Mouse (Mus musculus) kidney, postnatal 4 days (tissue): Measurements from ENCODE around the gene Caprin1.
A peak's percentile ranks its signal among the peaks of the same experiment; 100 is the strongest.

Source experiments
- DNase-seq, 2 experiments: peaks; one replicate each; pipeline ENCODE4 v3.0.0; 2021; ENCODE audit warnings: mixed read lengths in 2 of 2

Gene Caprin1

DNA sequence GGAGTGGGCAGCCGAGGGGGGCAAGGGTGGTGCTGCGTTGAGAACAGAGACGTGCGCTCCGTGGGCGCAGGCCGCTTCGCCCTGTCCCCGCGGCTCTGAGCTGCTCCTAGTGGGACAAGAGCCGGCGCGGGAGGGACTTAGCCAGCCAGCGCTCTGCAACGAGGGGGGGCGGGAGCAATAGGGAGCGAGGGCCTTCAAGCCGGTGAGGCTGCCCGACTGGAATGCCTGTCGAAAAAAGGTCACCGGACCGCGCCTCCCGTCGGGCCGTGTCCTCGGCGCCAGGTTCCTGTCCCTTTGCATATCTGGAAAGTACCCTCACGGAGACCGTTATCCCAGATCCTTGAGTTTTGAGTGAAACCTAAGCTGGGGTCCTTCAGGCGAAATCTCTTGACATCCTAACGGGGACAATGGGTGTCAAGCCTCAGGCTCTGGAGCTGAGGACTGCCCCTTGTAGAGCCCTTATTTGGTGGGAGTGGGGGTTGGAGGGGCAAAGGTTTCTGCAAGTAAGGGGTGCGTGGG is at the start of gene Caprin1:
Gene Caprin1 (minus strand): TSS at position 159 of the 519 bp plus-strand sequence.
- peak; percentile 94 to 97 for DNase-seq

DNA sequence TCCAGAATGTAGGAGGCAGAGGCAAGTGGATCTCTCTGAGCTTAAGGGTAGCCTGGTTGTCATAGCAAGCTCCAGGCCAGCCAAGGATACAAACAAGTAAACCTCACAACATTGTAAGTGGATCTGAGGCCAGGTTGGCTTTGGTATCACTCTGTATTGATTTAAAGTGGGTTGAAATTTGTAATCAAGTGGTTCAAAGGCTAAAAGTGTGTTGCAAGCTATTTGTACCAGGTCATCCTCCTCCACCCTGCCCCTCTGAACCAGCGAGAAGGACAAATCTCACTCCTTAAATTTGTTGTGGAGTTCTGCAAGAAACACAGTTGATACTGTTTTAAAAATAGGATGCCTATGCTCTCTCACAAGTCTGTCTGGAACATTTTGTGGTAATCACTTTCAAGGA is 49.4 kb upstream of the Caprin1 start:
- no peak for DNase-seq

GRCm38 (mm10) chr2:103846271-103846670 is 48.8 kb upstream of the Caprin1 start:
- no peak for DNase-seq

DNA sequence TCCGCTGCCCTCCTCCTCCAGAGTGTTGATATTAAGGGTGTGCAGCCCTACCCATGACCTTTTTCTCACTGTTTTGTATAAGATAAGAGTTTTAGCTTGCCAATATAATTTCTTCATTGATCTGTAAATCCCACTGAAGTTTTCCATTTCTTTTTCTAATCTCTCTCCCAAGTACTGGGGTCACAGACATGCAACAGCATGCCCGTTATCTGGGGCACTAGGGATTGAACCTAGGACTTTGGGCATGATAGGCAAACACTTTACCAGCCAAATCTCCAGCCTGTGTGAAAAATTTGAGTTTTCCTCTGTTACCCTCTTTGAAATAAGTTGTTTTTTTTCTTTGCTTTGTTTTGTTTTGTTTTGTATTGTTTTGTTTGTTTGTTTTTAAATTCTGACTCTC is 46.6 kb upstream of the Caprin1 start:
- DNase-seq: no peak

GRCm38 (mm10) chr2:103843321-103843720 is 45.9 kb upstream of the Caprin1 start:
- DNase-seq: no peak

DNA sequence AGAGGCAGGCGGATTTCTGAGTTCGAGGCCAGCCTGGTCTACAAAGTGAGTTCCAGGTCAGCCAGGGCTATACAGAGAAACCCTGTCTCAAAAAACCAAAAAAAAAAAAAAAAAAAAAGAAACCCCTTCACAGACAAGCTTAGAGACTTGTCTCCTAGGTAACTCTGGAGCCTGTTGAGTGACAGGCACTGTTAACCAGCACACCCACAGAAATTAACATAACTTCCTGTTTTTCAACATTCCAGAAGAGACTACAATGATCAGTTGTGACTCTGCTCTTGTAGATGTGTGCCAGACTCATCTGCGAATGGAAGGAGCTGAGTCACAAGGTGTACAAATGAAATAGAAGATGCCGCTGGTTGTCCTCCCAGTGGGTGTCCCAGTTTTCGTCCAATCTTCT is 44.9 kb upstream of the Caprin1 start:
- no peak for DNase-seq

- no peak for DNase-seq
Observed at GRCm38 (mm10) chr2:103838483-103838882, 41.0 kb upstream of the Caprin1 start.

GRCm38 (mm10) chr2:103837166-103837565 is 39.7 kb upstream of the Caprin1 start:
- no peak for DNase-seq

GRCm38 (mm10) chr2:103835614-103836395 is 38.4 kb upstream of the Caprin1 start:
- no peak for DNase-seq

DNA sequence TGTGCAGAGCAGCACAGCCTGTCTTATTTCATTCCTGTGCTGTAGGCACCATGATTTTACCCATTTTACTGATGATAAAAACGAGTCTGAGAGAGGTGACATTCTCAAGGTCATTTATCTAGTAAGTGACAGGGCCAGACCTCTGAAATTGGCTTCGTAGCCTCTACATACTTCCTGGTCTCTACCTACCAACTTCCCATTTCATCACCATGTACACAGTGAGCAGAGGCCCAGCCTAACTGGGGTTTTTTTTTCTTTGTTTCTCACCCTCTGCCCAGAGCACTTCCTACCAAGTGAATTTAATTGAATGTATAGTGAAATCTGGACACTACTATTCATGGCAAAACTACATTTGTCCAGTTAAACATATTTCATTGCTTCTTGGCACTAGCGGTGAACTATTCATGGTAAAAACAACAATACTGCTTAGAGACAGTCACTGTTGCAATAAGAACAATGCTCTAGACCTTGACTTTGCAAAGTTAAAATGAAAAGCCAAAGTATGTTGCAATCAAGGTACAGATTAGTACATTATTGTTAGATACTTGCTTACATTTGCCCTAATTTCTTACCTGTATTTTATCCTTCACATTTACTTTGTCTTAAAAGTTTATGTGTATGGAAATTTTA is 36.5 kb upstream of the Caprin1 start:
- DNase-seq: no peak

DNA sequence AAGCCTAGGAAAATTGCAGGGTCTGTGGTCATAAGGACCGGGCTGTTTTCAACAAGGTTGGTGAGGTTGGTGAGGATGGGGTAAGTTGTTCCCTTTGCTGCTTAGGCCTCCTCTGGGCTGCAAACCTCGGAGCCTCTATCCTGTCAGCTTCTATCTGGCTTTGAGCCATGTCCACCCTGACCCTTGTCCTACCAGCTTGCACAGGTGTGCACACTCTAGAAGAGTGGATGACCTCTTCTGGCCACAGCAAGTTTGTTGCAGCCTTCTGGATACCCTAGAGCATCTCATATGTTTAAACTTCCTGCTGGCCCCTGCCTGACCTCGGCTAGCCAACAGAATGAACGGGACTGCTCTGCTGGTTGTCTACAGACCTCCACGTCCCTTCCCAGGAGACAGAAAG is 35.5 kb upstream of the Caprin1 start:
- DNase-seq: no peak

- no peak for DNase-seq
Observed at GRCm38 (mm10) chr2:103828900-103829299, 31.5 kb upstream of the Caprin1 start.

DNA sequence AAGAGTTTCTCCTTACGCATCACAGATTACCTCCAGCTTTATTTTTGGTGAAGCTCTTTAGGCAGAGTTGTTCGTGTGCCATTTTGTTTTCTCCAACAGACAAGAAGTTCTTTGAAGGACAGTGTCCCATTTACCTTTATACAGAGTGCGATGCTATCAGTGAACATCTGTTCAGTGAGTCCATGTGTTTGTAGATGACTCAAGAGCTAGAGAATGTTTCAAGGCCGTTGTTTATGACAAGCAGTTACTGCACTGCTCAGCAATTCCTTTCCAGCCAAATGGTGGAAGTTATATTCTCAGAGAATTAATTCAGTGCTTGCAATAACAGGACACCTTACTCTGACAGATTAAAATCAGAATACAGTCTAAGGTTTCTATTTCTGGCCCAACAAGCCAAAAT is 27.5 kb upstream of the Caprin1 start:
- DNase-seq: no peak

DNA sequence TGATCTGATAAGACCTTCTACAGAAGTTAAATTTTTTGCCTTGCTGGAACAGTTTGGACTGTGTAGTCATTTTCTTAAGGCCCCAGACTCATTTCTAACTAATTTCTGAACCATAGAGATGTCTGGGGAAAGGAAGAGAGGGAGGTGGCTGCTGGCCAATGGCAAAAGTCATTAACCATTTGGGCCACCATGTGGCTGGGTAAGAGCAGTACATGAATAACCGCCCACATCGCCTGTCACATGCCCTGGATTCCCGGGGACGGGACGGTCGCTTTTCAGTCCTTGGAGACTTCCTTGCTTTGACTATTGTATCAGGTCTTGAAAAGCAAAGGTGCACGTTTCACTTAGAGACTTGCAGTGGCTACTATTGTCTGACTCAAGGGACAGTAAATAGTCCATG is 25.1 kb upstream of the Caprin1 start:
- DNase-seq: no peak

- DNase-seq: peak in 1 of 2 experiments; percentile 34
Observed at GRCm38 (mm10) chr2:103817145-103817895, 19.9 kb upstream of the Caprin1 start.

DNA sequence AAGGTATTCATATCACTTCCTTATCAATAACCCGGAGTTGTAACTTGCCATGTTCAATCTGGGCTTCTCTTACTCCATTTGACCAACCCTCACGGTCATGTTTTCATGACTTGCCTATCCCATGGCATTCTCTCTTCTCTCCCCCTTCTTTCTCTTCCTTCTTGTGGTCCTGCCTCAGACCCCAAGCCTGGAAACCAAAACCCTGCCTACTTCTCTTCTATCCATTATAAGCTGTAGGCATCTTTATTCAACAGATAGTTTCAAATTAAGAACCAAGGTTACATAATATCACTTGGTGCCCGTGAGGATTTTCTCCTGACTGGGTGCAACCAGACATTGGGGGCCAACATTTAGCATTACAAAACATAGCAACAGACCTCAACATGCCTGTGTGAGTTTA is 18.5 kb upstream of the Caprin1 start:
- no peak for DNase-seq

- DNase-seq: no peak
Observed at GRCm38 (mm10) chr2:103811465-103812191, 14.2 kb upstream of the Caprin1 start.

- no peak for DNase-seq
Observed at GRCm38 (mm10) chr2:103810412-103810811, 13.0 kb upstream of the Caprin1 start.

GRCm38 (mm10) chr2:103808466-103808865 is 11.0 kb upstream of the Caprin1 start:
- no peak for DNase-seq

DNA sequence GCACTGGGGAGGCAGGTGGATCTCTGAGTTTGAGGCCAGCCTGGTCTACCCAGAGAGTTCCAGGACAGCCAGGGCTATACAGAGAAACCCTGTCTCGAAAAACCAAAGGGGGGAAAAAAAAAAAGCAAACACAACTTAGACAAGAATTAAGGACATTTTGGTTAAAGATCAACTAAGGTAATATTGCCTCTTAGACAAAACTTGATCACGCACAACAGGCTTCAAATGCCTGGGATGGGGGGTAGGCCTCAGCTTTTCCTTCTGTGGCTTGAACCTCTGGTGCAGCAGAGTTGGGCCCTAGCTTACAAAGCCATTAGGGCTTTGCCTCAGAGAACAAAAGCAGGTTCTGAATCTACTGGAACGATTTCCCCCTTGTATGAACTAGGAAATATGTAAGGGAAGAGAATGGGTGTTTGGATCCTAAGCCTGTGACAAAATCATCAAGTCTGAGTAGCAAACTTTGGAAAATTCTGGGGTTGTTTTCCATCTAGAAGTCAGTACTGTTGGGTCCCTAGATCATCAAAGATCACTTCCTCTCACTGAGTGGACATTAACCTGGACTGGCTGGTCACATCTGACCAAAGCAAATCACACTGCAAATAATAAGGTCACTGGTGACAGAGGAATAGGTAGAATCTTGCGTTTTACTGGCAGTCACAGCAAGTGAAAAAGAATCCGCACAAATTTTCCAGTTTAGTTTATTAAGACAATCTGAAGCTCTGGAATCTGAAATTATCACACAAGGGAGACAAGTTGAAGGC is 6.5 kb upstream of the Caprin1 start:
- DNase-seq: no peak

GRCm38 (mm10) chr2:103802422-103802821 is 5.0 kb upstream of the Caprin1 start:
- no peak for DNase-seq

GRCm38 (mm10) chr2:103796861-103797466 is 485 bp downstream of the Caprin1 start:
- DNase-seq: peak; percentile 88 to 93
